Mouse (Mus musculus) fat pad, adult 2 months (tissue): ENCODE data around the gene Ccnk.

Experiments used
- DNase-seq: peaks from one replicate; pipeline ENCODE4 v3.0.0-alpha.2; 2011; ENCODE audit warnings: low read depth, low spot score; ENCODE audit errors: extremely low read depth

Gene Ccnk

GRCm38 (mm10) chr12:108221206-108221605 lies 41.8 kb downstream of the Ccnk start:
- no peak for DNase-seq

- no peak for DNase-seq
Observed at GRCm38 (mm10) chr12:108221712-108222111, 42.3 kb downstream of the Ccnk start.

DNA sequence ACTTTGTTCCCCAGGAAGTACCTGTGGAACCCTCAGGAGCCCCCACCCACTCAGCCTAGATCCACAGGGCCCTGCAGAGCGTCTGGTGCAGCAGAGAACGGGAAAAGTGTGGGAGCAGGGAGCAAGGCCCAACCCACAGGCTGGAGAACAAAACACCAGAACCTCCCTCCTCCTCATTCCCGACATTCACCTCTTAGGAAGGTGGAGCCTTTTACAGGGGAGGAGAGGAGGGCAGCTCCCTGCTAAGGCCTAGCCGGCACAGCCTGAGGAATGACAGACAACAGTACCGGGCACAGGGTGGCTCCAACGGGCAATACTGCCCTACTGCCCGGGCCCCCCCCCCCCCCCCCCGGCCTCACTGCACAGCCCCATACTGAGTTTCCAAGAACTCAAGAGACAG lies 44.0 kb downstream of the Ccnk start:
- no peak for DNase-seq

DNA sequence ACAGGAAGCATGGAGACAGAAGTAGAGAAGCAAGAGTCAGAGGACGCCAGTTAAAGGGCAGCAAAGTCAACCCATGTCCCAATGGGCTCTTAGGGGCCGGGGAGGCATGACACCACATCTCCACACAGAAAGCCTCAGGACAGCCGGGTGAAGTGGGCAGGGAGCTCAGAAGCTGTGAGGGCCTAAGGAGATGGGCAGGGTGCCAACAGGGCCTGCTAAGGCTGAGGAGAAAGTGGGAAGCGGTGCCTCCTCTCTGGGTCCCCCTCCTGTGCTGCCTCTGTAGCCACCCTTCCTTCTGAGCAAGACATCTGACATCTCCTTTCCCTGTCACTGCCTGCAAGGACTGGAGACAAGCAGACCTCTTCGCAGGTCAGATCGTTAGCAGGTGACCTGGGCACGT lies 46.4 kb downstream of the Ccnk start:
- DNase-seq, result no peak

DNA sequence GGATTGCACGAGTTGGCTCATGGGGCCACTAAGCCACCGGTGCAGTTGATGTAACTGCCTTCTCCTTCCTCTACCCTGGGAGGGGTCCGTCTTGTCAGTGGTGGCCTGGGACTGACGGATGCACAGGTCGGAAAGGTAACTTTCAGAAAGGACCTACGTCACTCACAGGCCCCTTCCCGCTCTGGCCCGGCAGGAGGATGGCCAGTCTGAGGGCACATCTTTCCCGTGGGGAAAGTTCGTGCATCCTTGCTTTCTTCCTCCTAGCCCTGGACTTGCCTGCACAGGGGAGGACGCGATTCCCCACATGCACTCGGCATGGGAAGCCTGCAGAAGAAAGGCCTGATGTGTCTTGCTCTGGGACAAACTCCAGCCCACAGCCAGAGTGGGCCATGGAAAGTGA lies 46.8 kb downstream of the Ccnk start:
- no peak for DNase-seq

- DNase-seq, result no peak
Observed at GRCm38 (mm10) chr12:108226941-108227340, 47.6 kb downstream of the Ccnk start.

DNA sequence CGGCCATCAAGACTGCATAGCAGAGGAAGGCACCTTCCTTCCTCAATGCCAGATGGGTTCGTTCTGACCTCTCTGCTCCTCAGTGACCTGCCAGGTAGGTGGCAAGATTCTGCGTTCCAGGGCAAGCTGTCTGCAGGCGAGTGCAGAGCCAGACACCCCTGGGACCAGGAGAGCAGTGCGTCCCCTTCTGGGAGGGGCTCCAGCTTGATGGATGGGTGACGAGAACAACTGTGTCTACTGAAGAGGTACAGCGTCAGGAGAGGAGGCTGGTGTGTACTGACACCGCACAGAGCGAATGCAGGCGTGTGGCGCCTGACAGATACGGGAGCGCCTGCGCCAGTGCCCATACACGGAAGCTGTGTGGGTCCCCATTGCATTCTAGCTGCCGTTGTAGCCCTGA lies 48.1 kb downstream of the Ccnk start:
- DNase-seq, result no peak

GRCm38 (mm10) chr12:108230077-108230476 lies 50.7 kb downstream of the Ccnk start:
- DNase-seq, result no peak

DNA sequence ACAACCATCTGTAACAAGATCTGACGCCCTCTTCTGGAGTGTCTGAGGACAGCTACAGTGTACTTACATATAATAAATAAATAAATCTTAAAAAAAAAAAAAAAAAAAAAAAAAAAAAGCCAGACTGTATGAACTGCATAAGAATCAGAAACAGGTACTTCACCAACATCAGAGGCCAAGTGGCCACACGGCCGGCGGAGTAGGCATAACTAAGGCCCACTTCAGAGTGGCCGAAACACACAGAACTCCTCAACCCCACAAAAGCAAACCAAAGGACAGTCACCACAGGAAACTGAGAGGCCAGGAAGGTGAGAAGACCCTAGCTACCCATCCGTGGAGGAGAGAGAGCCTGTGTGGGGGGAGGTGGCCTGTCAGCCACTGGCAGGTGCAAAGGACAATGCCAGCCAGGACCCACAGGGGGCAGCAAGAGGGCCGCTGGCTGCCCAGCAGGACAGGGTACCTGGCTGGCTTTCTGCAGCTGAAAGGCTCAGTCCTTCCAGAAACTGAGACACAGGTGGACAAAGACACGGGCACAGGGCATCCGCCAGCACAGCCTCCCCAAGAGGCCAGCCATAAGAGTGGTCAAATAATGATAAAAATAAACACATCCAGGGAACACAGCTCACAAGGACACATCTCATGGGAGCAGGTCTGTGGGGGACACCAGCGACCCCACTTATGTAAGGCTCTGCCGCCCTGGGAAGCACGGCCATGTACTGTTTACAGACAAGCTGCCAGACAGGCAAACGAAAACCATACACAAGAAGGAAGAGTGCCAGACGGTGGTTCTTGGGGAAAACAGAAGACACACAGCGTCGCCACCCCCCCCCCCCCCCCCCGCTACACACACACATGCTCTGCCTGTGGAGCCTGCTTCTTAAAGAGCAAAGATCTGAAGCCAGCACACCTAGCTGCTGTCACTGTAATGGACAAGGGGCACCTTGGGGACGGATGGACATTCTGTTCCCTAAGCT lies 51.7 kb downstream of the Ccnk start:
- DNase-seq, result no peak

DNA sequence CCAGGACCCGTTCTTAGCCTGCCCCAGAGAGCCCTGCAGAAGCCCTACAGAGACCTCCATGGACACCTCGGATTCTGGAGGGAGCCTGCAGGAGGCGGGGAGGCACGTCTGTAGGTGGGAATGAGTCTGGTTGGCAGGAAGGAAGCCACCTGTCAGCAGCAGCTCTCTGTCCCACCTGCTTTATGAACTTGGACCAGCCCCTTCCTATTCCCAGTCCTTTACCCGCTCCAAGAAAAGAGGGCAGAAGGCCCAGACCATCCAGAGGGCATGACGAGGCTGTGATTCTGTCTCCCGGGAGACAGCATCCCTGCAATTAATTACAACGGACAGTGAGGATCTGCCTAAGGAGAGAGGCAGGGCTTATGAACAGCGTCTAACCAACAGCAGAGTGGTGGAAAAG lies 52.5 kb downstream of the Ccnk start:
- no peak for DNase-seq

GRCm38 (mm10) chr12:108233736-108234135 lies 54.4 kb downstream of the Ccnk start:
- no peak for DNase-seq

DNA sequence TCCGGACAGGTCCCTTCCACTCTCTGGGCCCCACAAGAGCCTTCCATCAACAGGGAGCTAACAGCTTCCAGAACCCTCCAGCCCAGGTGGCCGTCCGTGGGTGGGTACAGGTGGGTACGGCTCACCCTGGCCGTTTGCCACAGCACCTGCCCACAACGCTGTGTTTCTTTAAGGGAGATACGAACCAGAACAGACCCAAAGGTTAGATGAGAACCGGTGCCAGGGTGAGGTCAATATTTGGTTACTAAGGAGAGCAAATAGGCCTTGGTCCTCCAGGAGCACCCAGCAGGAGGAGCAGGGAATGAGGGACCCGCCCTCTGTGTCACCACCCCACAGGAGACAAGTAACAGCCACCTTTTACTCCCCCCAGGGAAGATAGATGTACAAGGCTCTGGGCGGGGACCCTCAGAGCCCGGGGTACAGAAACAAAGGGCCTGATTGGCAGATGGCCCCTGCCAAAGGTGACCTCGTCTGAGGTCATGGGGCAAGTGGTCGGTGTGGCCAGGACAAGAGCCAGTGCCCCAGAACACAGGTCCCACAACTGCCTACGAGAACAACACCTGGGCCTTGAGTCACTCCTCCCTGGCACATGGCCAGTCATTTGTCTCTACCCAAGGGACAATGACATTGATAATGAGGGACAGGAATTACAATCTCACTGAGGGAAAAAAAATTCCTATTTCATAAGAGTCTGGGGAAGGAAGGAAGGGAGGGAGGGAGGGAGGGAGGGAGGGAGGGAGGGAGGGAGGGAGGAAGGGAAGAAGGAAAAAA lies 55.6 kb downstream of the Ccnk start:
- DNase-seq, result no peak

- DNase-seq, result no peak
Observed at GRCm38 (mm10) chr12:108235976-108236555, 56.7 kb downstream of the Ccnk start.

- no peak for DNase-seq
Observed at GRCm38 (mm10) chr12:108237300-108238006, 58.1 kb downstream of the Ccnk start.

DNA sequence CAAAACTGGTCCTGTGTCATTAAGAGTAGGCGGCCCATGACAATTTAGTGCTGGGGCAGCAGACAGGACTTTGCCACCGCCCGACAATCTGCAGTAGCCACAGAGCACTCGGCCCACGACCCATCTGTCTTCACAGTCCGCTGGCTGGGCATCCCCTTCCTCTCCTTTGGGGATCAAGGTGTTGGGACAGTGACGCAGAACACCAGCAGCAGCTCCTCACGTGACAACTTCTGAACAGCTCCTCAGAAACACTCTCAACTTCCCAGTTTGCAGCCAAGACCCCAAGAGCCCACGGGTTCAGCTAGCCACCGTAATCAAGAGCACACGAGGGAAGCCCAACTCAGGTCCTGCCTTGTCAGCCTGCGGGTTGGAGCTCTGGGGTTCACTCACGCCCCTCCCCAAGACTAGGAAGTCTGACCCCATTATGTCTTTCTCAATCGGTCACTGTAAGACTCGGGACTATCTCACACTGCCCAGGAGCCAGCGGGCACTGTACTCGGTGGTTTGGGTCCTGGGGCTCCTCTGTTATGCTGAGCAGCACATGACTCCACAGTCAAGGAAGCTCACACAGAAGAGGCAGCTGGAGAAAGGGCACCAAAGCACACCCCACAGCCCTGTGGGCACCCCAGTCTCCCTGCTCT lies 59.1 kb downstream of the Ccnk start:
- no peak for DNase-seq

DNA sequence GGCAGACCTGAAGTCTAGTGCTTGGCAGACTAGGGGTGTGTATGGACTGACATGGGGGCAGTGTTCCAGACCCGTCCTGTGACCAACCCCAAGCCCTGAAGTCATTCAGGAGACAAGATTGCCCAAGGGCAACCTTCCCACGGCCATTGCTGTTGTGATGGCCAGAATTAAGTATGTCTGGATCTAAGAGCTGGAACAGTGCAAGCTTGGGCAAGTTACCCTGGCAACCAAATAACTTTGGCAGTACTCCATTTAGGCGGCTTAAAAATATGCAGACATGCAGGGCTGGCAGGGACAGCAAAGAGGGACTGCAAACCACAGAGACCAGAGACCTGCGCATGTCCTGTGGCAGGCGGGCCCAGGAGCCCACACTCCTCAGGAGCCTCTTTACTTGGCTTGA lies 60.1 kb downstream of the Ccnk start:
- no peak for DNase-seq

- DNase-seq, result no peak
Observed at GRCm38 (mm10) chr12:108240401-108240890, 61.1 kb downstream of the Ccnk start.

- no peak for DNase-seq
Observed at GRCm38 (mm10) chr12:108240953-108241588, 61.7 kb downstream of the Ccnk start.

DNA sequence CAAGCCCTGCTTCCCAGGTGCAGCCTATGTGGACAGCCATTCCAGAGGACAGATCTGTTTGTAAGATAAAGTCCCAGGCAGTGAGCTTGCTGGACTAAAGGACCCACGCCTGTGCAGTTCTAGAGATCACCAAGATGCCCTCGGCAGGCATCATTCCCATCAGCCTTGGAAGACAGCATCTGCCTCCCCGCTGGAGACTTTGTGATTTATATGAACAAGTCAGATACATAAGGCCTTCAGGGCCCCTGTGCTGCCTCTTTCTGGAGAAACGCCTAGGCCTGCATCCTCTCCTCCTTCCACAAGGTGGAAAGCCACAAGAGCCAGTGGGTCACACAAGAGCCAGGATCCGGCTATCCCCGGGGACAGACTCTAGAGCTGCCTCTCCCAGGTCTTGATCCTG lies 62.2 kb downstream of the Ccnk start:
- DNase-seq, result no peak

DNA sequence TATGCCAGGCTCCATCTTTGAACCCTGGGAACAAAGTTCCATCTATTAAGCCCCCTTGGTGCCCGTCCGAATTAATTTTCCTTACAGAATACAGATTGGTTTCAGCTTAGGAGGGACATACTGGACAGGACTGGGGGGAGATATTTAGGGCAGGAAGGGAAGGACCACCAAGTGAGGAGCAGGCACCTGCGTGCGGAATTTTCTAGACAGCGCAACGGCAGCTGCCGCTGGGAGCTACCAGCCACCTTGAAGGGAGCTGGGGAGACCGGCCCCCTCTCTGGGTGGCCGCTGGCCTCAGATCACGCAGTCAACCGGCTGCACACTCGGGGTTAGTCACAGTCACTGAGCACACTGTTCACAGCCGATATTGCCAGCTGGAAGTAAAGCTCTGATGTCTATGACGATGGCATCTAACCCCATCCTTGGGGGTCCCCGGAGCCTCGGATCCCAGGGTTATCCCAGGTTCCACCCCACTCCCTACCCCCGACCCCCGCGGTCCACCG lies 62.9 kb downstream of the Ccnk start:
- DNase-seq, result no peak
